Mouse (Mus musculus) heart, embryonic 13.5 days (tissue): ENCODE data around the gene Cyp2a5. TPM values are rescaled to one million over a fixed set of nuclear protein-coding genes. Genes with fewer than 3 reads are reported as not detected.

ENCODE experiments used
- polyA plus RNA-seq: library from polyadenylated mRNA; unstranded; fragments of >200 nt; fragmentation: Nextera tagmentation; extraction: Ambion mirVana; gene quantifications from 2 replicates; pipeline ENCODE4 v1.2.1, GENCODE M21; 2015

Cyp2a5 gene
- polyA plus RNA-seq, 1 experiment from 2014 or later, result not detected

Other genes starting within 250 kb of the Cyp2a5 start
- not detected in 2 replicates for gene Vmn1r185, start 216.8 kb upstream of the Cyp2a5 start, polyA plus RNA-seq
- gene Cyp2b23, start 148.9 kb upstream of the Cyp2a5 start, polyA plus RNA-seq, result not detected in 2 replicates
- not detected in 2 replicates for gene Cyp2b19, start 78.2 kb upstream of the Cyp2a5 start, polyA plus RNA-seq
- gene Cyp2g1, start 26.4 kb upstream of the Cyp2a5 start, polyA plus RNA-seq, result not detected in 2 replicates
- gene Cyp2a22, start 104.1 kb downstream of the Cyp2a5 start, polyA plus RNA-seq, result not detected in 2 replicates
- not detected in 2 replicates for gene Cyp2a12, start 193.8 kb downstream of the Cyp2a5 start, polyA plus RNA-seq